Mouse (Mus musculus) lung, adult 2 months (tissue): ENCODE measurements around the gene Il12rb1.

Source experiments
- CTCF ChIP-seq: fragments of 200-500 bp; IDR thresholded peaks from 2 replicates; pipeline ENCODE4 v1.5.1; 2011; ENCODE audit warnings: mild to moderate bottlenecking, low read length, control low read depth; ENCODE audit not compliant: insufficient read depth
- POLR2A ChIP-seq: fragments of 200-500 bp; IDR thresholded peaks from 2 replicates; pipeline ENCODE4 v1.6.1; 2011; ENCODE audit warnings: low read depth, mild to moderate bottlenecking, control low read depth, low read length, borderline replicate concordance; ENCODE audit errors: extremely low read depth

DNA sequence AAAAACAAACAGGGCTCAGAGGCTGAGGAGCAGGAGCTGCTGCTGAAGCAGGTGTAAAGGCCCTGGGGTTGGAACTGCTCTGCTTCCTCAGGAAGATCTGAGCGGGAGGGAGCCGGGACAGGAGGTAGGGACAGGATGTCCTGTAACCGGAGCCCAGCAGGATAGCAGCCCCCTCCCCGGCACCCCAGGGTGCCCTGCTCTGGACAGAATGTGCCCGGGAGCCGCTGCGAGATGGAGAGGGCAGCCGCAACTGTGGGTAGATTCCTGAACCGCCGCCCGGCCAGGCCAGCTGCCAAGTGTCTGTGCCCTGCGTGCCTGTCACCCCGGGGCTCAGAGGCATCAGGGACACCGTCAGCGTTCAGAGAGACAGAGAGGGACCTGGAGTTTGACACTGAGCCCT is 25.3 kb downstream of the Il12rb1 start:
- TF ChIP-seq CTCF (no peak), POLR2A (no peak)
